Mouse (Mus musculus) midbrain, embryonic 16.5 days (tissue): ENCODE data around the gene Pxdn. TPM values are rescaled to one million over a fixed set of nuclear protein-coding genes. Genes with fewer than 3 reads are reported as not detected.
A peak's percentile ranks its signal among the peaks of the same experiment; 100 is the strongest.

Experiments
- ATAC-seq: fragments of 200-750 bp; cut with Nextera tagmentation; 2 replicates; pipeline ENCODE4 v1.8.0; 2017; ENCODE audit warnings: moderate TSS enrichment
- H3K27ac ChIP-seq: fragments of 300-500 bp; sonication (generic); 2 replicates; pipeline ENCODE4 v1.5.1; 2014; ENCODE audit warnings: mild to moderate bottlenecking, low read length, mixed read lengths
- H3K27me3 ChIP-seq: fragments of 300-500 bp; sonication (generic); 2 replicates; pipeline ENCODE4 v1.6.1; 2014; ENCODE audit warnings: low read depth, low read length, mixed read lengths; ENCODE audit not compliant: control insufficient read depth, insufficient read depth
- H3K36me3 ChIP-seq: fragments of 300-500 bp; sonication (generic); 2 replicates; pipeline ENCODE4 v1.6.1; 2014; ENCODE audit warnings: mild to moderate bottlenecking, low read length, moderate library complexity, mixed read lengths; ENCODE audit not compliant: control insufficient read depth, insufficient read depth
- H3K4me1 ChIP-seq: fragments of 300-500 bp; sonication (generic); 2 replicates; pipeline ENCODE4 v1.6.1; 2014; ENCODE audit warnings: mild to moderate bottlenecking, low read length, mixed read lengths; ENCODE audit not compliant: control insufficient read depth, insufficient read depth
- H3K4me2 ChIP-seq: fragments of 300-500 bp; sonication (generic); 2 replicates; pipeline ENCODE4 v1.6.1; 2014; ENCODE audit warnings: mild to moderate bottlenecking, low read length, mixed read lengths
- H3K4me3 ChIP-seq: fragments of 300-500 bp; sonication (generic); 2 replicates; pipeline ENCODE4 v1.5.1; 2014; ENCODE audit warnings: low read depth, mild to moderate bottlenecking, low read length, moderate library complexity, mixed read lengths
- H3K9ac ChIP-seq: fragments of 300-500 bp; sonication (generic); 2 replicates; pipeline ENCODE4 v1.6.1; 2014; ENCODE audit warnings: low read depth, low read length, mixed read lengths
- H3K9me3 ChIP-seq: fragments of 300-500 bp; sonication (generic); replicated peaks from 2 replicates; pipeline ENCODE4 v1.6.1; 2014; ENCODE audit warnings: mild to moderate bottlenecking, low read length, mixed read lengths; ENCODE audit not compliant: control insufficient read depth, poor library complexity, severe bottlenecking
- WGBS: fragments of 180-500 bp; shearing (Covaris S2); extraction: QIAGEN DNeasy Blood & Tissue Kit; methylation state at CpG from one replicate; pipeline ENCODE4 v1.1.7; 2014; 5-methylcytosine and 5-hydroxymethylcytosine counted together
- polyA plus RNA-seq: library from polyadenylated mRNA; unstranded; fragments of >200 nt; fragmentation: Nextera tagmentation; extraction: Ambion mirVana; gene quantifications from 2 replicates; pipeline ENCODE4 v1.2.1, GENCODE M21; 2015

Gene Pxdn
- 52.0 and 53.3 TPM in 2 replicates for polyA plus RNA-seq

DNA sequence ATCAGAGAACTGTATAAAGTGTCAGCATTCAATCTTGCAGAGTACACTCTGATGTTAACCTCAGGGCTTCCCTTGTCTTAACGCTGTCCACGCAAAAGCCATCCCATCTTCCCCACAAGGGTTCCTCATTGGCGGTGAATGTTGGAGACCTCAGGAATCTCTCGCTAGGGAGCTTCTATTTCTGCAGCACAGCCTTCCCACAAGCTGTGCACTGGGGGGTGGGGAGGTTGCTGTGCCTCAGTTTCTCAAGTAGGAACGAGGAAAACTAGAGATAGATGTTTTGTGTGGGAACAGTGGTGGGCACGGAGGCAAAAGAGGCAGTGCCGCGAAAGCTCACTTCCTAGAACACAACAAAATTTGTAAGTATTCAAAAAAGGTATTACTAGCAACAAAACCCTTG lies at the start of gene Pxdn:
TSS of gene Pxdn (plus strand) at position 301 of the 400 bp plus-strand sequence.
- no peak for ATAC-seq
- H3K27me3 ChIP-seq: no peaks in the 10 kb centered on the region
- no peaks in the 10 kb centered on the region for H3K36me3 ChIP-seq
- H3K9me3 ChIP-seq: no peaks in the 10 kb centered on the region
- peaks cover 29% of the 10 kb centered on the region for H3K4me1 ChIP-seq
- peak within 1 kb of the TSS; percentile 95 for H3K9ac ChIP-seq
- peak within 1 kb of the TSS; percentile 82 for H3K4me3 ChIP-seq
- WGBS: 23% methylated on average over 8 of the region's 8 CpGs
- H3K27ac ChIP-seq: peak within 1 kb of the TSS; percentile 88
- peak within 1 kb of the TSS; percentile 64 for H3K4me2 ChIP-seq

DNA sequence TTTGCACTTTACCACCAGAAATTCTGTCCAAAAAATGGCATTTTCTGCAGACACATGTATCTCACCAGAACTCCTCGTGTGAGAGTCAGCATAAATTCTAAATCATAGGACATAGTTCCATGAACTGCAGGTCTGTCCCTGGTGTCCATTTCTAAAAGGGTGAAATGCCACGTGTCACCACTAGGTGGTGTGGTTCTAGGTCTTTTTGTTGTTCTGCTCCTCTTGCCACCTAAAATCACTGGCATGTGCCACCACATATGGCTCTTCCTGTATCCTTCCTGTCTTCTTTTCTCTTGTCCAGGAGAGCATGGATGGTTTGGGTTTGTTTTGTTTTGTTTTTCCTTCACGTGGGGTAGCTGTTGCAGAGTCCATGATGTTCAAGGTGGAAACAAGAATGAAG lies 42.7 kb upstream of the Pxdn start:
- 0 out of 2 replicates have a peak, but pooled peaks have one; percentile 3 for ATAC-seq
- no peaks in the 10 kb centered on the region for H3K4me1 ChIP-seq
- H3K4me3 ChIP-seq: no peak overlapping the region
- H3K27me3 ChIP-seq: no peaks in the 10 kb centered on the region
- H3K27ac ChIP-seq: no peak overlapping the region
- WGBS: 20% methylated on average over 3 of the region's 3 CpGs
- H3K36me3 ChIP-seq: peaks cover 29% of the 10 kb centered on the region
- H3K4me2 ChIP-seq: no peak overlapping the region
- H3K9me3 ChIP-seq: no peaks in the 10 kb centered on the region
- no peak overlapping the region for H3K9ac ChIP-seq

DNA sequence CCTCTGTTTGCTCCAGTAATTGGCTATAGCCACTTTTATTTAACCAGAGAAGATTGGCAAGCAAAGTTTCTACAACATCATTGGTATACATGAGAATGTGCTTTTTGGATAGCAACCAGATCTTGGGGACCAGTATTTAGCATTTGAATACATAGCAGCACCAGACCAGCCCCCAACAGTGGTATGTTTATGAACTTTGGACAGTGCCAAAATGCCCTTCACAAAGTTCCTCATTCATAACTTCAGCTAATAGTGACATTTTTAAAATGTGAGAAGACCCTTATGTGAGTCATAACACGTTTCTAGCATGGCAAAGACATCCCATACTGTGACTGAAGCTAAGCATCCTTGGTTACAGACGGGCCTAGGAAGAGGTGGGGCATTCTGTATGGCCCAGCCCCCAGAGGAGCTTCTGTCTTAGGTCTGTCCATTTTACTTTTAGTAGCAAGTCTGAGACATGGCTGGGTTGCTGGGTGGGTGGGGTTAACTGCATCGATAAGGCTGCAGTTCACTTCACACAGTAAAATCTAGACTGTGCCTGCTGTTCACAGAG lies 39.8 kb upstream of the Pxdn start:
- no peaks in the 10 kb centered on the region for H3K27me3 ChIP-seq
- no peaks in the 10 kb centered on the region for H3K9me3 ChIP-seq
- 74% methylated on average over 3 of the region's 3 CpGs for WGBS
- no peak overlapping the region for H3K9ac ChIP-seq
- peaks cover 39% of the 10 kb centered on the region for H3K36me3 ChIP-seq
- H3K4me3 ChIP-seq: no peak overlapping the region
- no peak for ATAC-seq
- no peak overlapping the region for H3K27ac ChIP-seq
- no peak overlapping the region for H3K4me2 ChIP-seq
- no peaks in the 10 kb centered on the region for H3K4me1 ChIP-seq

DNA sequence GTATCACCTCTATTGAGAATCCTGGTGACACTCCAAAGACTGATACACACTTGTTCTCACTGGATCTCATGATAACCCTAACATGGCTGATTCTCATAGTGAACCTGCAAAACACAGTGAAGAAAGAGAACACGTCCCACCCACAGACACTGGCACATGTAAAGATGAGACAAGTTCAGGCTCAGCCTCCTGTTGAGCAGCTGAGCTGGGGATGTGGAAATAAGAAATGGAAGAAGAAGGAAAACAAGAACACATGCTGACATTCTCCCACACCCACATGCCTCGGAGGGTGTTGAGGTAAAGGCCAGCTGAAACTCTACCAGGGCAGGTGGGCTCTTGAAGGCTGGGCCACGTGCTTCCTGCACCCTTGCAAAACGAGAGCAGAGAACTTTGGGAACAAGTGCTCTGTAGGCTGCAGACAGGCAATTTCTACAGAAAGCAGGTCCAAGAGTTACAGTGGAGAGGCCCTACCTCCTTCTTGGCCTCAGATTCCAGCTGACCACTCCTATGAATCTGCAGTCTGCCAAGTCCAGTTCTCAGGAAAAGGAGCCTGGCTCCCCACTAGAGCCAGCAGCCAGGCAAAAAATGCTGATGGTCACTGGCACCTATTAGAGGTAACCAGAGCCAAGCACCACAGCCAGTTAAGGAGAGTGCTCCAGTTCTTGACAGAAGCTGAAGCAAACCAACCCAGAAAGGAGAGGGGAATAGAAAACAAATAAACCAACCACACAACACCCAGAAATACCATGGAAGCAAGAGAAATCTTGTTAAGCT lies 33.1 kb upstream of the Pxdn start:
- ATAC-seq: no peak
- Histone ChIP-seq H3K27ac (no peak overlapping the region), H3K9ac (no peak overlapping the region), H3K4me2 (no peak overlapping the region), H3K4me3 (no peak overlapping the region), H3K9me3 (no peaks in the 10 kb centered on the region), H3K36me3 (peaks cover 24% of the 10 kb centered on the region), H3K4me1 (no peaks in the 10 kb centered on the region), H3K27me3 (no peaks in the 10 kb centered on the region)
- WGBS: 81% methylated on average over 4 of the region's 4 CpGs

DNA sequence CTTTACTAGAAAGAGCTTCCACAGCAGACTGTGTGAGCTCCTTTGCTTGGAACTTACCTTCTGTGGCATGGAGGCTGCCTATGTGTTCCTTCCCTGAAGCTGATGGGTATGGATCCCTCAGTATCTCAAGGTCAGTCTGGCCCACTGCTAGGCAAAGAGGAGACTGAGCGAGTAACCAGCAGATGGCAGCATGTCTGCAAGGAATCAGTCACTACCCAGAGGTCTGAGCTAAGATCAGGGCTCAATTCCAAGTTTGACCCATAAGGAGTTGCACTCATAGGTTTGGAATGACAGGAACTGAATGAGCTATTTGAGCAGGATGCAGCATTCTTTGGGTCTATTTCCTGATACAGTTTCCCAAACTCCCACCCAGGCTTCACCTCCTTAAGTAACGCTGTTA lies 30.4 kb upstream of the Pxdn start:
- Histone ChIP-seq H3K27ac (no peak overlapping the region), H3K4me1 (no peaks in the 10 kb centered on the region), H3K9ac (no peak overlapping the region), H3K4me2 (no peak overlapping the region), H3K36me3 (peaks cover 19% of the 10 kb centered on the region), H3K4me3 (no peak overlapping the region), H3K9me3 (no peaks in the 10 kb centered on the region), H3K27me3 (no peaks in the 10 kb centered on the region)
- 0 out of 2 replicates have a peak, but pooled peaks have one; percentile 53 for ATAC-seq
- WGBS: 48% methylated on average over 2 of the region's 2 CpGs

DNA sequence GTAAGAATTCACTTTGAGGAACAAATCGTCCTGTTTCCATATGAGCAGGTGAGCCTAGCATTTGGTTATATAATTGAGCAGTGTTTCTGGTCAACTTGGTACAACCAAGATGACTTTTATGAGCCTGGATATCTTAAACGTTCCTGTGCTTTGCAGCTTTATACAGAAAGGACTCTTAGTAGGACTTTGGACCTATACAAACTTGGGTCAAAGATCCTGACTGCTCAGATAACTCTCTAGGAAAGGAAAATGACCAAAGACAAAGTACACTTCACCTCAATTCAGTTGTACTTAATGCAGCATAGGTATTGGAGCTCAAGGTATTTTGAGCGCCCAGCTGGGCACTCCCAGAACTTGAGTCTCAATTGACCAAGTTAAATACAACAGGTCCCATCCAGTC lies 21.3 kb upstream of the Pxdn start:
- WGBS: 92% methylated on average over 3 of the region's 3 CpGs
- H3K36me3 ChIP-seq: peaks cover 37% of the 10 kb centered on the region

DNA sequence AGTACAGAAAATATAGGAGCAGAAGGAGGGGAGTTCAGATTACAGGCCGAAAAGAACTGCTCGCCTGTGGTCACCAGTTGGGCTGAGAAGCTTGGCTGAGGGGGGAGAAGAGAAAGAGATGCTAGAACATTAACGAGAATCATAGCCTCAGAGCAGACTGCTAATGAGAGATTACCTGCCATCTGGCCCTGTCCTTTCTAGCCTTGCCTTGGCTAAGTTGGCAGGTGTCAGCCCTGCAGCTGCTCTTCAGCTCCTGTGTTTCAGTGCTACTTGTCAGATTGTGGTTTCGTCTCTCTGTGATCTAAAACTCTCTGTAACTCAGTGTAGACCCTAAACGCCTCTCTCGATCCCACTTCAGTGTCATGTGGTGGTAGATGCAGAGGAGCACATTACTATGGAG lies 20.6 kb upstream of the Pxdn start:
- no peak for ATAC-seq
- H3K36me3 ChIP-seq: peaks cover 34% of the 10 kb centered on the region
- 84% methylated on average over 6 of the region's 6 CpGs for WGBS
- no peak overlapping the region for H3K9ac ChIP-seq
- no peak overlapping the region for H3K27ac ChIP-seq
- no peaks in the 10 kb centered on the region for H3K9me3 ChIP-seq
- H3K4me2 ChIP-seq: no peak overlapping the region
- H3K27me3 ChIP-seq: no peaks in the 10 kb centered on the region
- no peaks in the 10 kb centered on the region for H3K4me1 ChIP-seq
- H3K4me3 ChIP-seq: no peak overlapping the region

More for the DNA sequence above, 21.3 kb upstream of the Pxdn start:
- Histone ChIP-seq H3K4me2 (no peak overlapping the region), H3K4me1 (no peaks in the 10 kb centered on the region), H3K9ac (no peak overlapping the region), H3K4me3 (no peak overlapping the region), H3K27me3 (no peaks in the 10 kb centered on the region), H3K9me3 (no peaks in the 10 kb centered on the region), H3K27ac (no peak overlapping the region)
- ATAC-seq: no peak

DNA sequence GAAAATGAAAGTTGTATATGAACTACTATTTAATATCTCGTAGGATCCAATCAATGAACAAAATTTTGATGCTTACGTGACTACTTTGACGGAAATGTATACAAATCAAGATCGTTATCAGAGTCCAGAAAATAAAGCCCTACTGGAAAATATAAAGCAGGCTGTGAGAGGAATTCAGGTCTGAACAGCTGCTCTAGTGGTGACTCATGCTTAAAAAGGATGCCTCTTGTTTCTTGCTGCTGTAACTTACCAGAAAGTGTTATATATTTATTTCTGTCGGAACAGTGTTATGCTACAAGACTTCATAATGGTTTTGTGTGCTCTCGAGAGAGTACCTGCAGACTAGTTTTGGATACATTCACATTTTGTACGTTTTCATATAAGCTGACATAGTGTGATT lies 17.1 kb upstream of the Pxdn start:
- Histone ChIP-seq H3K9me3 (no peaks in the 10 kb centered on the region), H3K4me1 (no peaks in the 10 kb centered on the region), H3K4me2 (no peak overlapping the region), H3K4me3 (no peak overlapping the region), H3K36me3 (peaks cover 24% of the 10 kb centered on the region), H3K9ac (no peak overlapping the region), H3K27ac (no peak overlapping the region), H3K27me3 (no peaks in the 10 kb centered on the region)
- no peak for ATAC-seq
- 89% methylated on average over 7 of the region's 7 CpGs for WGBS

DNA sequence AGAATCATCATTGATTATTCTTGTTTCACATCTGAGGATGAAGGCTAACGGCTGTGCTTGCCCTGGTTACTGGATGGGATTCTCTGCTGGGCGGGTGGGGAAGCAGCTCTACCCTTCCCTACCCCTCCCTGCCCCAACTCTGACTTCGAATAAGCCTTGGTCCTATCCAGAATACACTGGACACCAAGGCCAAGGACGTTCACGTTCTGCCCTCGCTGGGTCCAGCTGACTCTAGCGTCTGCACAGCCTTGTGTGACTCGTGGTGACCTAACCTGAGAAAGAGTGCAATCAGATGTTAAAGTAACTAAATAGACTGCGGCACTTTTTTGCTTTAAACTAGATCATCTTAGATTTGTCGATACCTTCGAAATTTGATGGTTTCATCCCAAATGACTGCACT lies 15.9 kb upstream of the Pxdn start:
- Histone ChIP-seq H3K4me1 (no peaks in the 10 kb centered on the region), H3K36me3 (peaks cover 21% of the 10 kb centered on the region), H3K27ac (no peak overlapping the region), H3K4me3 (no peak overlapping the region), H3K4me2 (no peak overlapping the region), H3K27me3 (no peaks in the 10 kb centered on the region), H3K9me3 (no peaks in the 10 kb centered on the region), H3K9ac (no peak overlapping the region)
- no peak for ATAC-seq
- 85% methylated on average over 11 of the region's 11 CpGs for WGBS
